Mouse (Mus musculus) embryonic facial prominence, embryonic 15.5 days (tissue): ENCODE results near the gene Brd3. TPM values are rescaled to one million over a fixed set of nuclear protein-coding genes. Genes with fewer than 3 reads are reported as not detected.

Source experiments
- ATAC-seq: fragments of 200-750 bp; cut with Nextera tagmentation; 2 replicates; pipeline ENCODE4 v1.8.0; 2017; ENCODE audit warnings: low read depth, moderate TSS enrichment; ENCODE audit not compliant: insufficient number of reproducible peaks, low FRiP score, low TSS enrichment
- H3K27ac ChIP-seq: fragments of 300-500 bp; sonication (generic); replicated peaks from 2 replicates; pipeline ENCODE4 v1.5.1; 2015; ENCODE audit warnings: mild to moderate bottlenecking, inconsistent platforms
- H3K27me3 ChIP-seq: fragments of 300-500 bp; sonication (generic); 2 replicates; pipeline ENCODE4 v1.6.1; 2015; ENCODE audit warnings: inconsistent platforms
- H3K36me3 ChIP-seq: fragments of 300-500 bp; sonication (generic); 2 replicates; pipeline ENCODE4 v1.6.1; 2015; ENCODE audit warnings: mild to moderate bottlenecking, inconsistent platforms
- H3K4me1 ChIP-seq: fragments of 300-500 bp; sonication (generic); 2 replicates; pipeline ENCODE4 v1.6.1; 2015; ENCODE audit warnings: inconsistent platforms
- H3K4me2 ChIP-seq: fragments of 300-500 bp; sonication (generic); replicated peaks from 2 replicates; pipeline ENCODE4 v1.6.1; 2015; ENCODE audit warnings: mild to moderate bottlenecking, inconsistent platforms
- H3K4me3 ChIP-seq: fragments of 300-500 bp; sonication (generic); replicated peaks from 2 replicates; pipeline ENCODE4 v1.5.1; 2015; ENCODE audit warnings: mild to moderate bottlenecking, inconsistent platforms
- H3K9ac ChIP-seq: fragments of 300-500 bp; sonication (generic); 2 replicates; pipeline ENCODE4 v1.6.1; 2015; ENCODE audit warnings: inconsistent platforms
- H3K9me3 ChIP-seq: fragments of 300-500 bp; sonication (generic); replicated peaks from 2 replicates; pipeline ENCODE4 v1.6.1; 2016; ENCODE audit warnings: inconsistent platforms
- WGBS: fragments of 180-500 bp; shearing (Covaris S2); methylation state at CpG from one replicate; pipeline ENCODE4 v1.1.7; 2015; 5-methylcytosine and 5-hydroxymethylcytosine counted together
- polyA plus RNA-seq: library from polyadenylated mRNA; unstranded; fragments of >200 nt; fragmentation: Nextera tagmentation; extraction: Ambion mirVana; gene quantifications from 2 replicates; pipeline ENCODE4 v1.2.1, GENCODE M21; 2015

The Brd3 gene
- polyA plus RNA-seq, 1 experiment from 2014 or later = 121 TPM

DNA sequence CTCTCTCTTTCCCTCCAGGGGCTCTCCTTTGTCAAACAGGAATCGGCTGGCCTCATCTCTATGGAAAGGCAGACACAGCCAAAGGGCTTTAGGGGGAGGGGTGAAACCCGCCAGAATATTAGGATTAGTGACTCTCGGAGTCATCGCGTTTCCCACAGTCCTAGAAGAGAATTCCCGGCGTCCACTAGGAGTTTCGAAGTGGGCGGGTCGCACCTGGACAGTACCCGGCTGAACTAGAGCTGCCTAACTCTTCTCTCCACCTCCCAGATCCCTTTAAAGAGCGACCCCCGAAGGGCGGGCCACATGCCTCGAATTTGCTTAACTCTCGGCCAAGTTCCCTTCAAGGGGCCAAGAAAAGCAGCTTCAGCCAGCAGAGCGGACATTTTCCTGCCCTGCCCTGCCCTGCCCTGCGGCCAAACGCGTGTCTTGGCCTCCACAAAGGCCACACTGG, 82.3 kb downstream of the Brd3 start:
- Histone ChIP-seq H3K36me3 (no peaks in the 10 kb centered on the region), H3K27ac (0 out of 2 replicates have a peak overlapping the region, but pooled peaks have one; percentile 1), H3K27me3 (no peaks in the 10 kb centered on the region), H3K4me1 (peaks cover 52% of the 10 kb centered on the region), H3K4me3 (peak overlapping the region; percentile 73), H3K4me2 (peak overlapping the region; percentile 97), H3K9ac (peak overlapping the region; percentile 64; the same call in 1 of the 2 replicates), H3K9me3 (no peaks in the 10 kb centered on the region)
- ATAC-seq = no peak
- 2% methylated on average over 20 of the region's 20 CpGs for WGBS

DNA sequence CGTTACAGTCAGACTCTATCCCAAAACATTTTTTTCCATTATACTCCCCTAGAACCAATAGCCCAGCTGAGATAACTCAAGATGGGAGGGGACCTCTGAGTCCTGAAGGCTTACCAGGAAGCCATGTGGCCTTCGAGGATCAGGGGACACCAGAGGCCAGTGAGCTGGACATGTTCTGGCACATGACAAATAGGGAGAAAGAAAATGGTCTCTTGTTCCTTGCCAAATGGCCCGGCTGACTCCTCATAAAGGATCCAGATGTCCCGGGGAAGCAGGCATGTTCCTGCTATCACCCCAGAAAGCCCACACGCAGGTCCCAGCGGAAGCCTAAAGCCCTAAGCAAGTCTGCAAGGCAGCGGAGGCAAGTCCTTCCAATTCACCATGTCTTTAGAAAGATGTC, 83.9 kb downstream of the Brd3 start:
- H3K9ac ChIP-seq = no peak overlapping the region
- no peak for ATAC-seq
- no peak overlapping the region for H3K4me3 ChIP-seq
- H3K4me2 ChIP-seq = no peak overlapping the region
- H3K27me3 ChIP-seq = no peaks in the 10 kb centered on the region
- H3K9me3 ChIP-seq = no peaks in the 10 kb centered on the region
- no peak overlapping the region for H3K27ac ChIP-seq
- peaks cover 66% of the 10 kb centered on the region for H3K4me1 ChIP-seq
- WGBS = 72% methylated on average over 7 of the region's 7 CpGs
- H3K36me3 ChIP-seq = no peaks in the 10 kb centered on the region

DNA sequence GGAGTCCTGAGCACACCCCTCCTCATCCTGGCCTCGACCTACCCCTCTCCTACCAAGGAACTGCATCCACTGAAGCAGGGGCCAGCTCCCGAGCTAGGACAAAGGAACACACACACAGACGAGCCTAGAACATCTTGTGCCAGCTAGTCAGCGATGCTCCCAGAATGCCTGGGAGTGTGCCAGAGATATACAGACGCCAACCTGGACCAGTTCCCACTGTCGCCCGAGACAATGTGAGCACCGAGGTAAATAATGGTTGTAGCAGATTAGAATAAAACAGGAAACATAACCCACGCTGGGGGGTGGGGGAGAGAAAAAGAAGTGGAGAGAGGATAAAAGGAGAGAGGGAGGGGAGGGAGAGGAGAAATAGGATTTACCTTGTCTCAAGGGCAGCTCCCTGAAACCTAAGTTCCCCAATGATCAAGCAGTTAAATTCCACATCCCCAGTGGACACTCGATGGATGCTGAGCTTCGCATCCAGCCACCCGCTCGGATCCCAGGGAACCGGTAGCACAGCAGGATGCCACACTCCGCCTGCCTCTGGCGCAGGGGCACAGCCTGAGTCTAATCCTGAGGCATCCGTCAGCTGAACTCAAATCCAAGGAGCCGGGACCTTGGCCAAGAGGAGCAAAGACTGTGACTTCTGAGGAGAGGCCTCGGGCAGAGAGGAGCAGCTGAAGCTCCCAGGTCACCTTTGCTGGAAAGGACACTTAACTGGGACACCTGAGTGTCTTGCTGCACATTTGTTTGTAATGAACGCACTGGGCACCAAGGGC, 86.0 kb downstream of the Brd3 start:
- Histone ChIP-seq H3K27me3 (no peaks in the 10 kb centered on the region), H3K4me3 (no peak overlapping the region), H3K36me3 (no peaks in the 10 kb centered on the region), H3K4me2 (no peak overlapping the region), H3K9me3 (no peaks in the 10 kb centered on the region), H3K9ac (no peak overlapping the region), H3K4me1 (peaks cover 66% of the 10 kb centered on the region), H3K27ac (no peak overlapping the region; the same call in 1 of the 2 replicates)
- no peak for ATAC-seq
- WGBS = 55% methylated on average over 20 of the region's 20 CpGs

DNA sequence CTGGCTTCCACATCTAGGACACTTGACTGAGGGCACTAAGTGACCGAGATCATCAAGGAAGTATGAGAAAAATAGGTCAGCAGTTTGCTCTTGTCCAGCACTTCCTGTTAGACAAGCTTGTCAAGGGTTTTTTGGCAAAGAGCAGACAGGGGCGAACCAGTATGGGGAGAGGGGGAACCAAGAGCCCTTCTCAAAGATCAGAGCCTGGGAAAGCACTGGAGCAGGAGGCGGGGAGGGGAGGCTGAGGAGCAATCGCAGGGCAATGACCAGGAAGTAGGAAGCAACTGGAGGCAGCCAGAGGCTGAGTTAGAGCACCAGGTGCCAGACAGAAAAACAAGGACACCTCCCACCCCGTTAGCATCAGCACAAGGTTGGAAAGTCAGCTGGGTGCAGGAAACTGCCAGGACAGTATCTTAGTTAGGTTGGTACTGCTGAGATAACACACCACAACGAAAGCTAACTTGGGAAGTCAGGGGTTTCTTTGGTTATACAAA, 88.8 kb downstream of the Brd3 start:
- no peak for ATAC-seq
- no peaks in the 10 kb centered on the region for H3K36me3 ChIP-seq
- H3K27me3 ChIP-seq = no peaks in the 10 kb centered on the region
- no peak overlapping the region for H3K4me3 ChIP-seq
- no peak overlapping the region for H3K4me2 ChIP-seq
- WGBS = 34% methylated on average over 6 of the region's 6 CpGs
- peaks cover 74% of the 10 kb centered on the region for H3K4me1 ChIP-seq
- H3K9me3 ChIP-seq = no peaks in the 10 kb centered on the region
- no peak overlapping the region for H3K27ac ChIP-seq
- no peak overlapping the region for H3K9ac ChIP-seq

DNA sequence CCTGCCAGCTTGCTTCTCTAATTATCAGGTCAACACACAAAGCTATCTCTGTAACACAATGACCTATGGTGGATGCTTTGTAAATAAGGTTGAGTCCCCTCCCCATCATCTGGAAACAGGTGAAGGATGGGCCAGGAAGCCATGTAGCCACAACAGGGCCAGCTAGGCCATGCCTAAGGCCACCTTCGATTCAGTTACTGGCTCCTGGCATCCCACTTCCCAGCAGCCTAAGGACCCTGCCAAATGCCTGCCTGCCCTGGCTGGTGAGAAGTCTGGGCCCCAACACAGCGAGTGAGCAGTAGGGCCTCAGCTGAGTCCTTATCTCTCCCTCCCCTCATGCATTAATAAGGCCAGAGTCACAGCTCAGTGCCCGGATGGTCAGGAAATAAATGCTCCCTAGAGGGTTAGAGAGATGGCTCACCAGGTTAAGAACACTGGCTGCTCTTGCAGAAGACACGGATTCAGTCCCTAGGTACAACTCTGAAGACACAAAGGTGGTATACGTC, 89.8 kb downstream of the Brd3 start:
- no peak overlapping the region for H3K4me2 ChIP-seq
- H3K4me3 ChIP-seq = no peak overlapping the region
- no peak overlapping the region for H3K9ac ChIP-seq
- ATAC-seq = no peak
- H3K9me3 ChIP-seq = no peaks in the 10 kb centered on the region
- H3K27ac ChIP-seq = no peak overlapping the region
- 72% methylated on average over 5 of the region's 5 CpGs for WGBS
- no peaks in the 10 kb centered on the region for H3K27me3 ChIP-seq
- peaks cover 75% of the 10 kb centered on the region for H3K4me1 ChIP-seq
- no peaks in the 10 kb centered on the region for H3K36me3 ChIP-seq

DNA sequence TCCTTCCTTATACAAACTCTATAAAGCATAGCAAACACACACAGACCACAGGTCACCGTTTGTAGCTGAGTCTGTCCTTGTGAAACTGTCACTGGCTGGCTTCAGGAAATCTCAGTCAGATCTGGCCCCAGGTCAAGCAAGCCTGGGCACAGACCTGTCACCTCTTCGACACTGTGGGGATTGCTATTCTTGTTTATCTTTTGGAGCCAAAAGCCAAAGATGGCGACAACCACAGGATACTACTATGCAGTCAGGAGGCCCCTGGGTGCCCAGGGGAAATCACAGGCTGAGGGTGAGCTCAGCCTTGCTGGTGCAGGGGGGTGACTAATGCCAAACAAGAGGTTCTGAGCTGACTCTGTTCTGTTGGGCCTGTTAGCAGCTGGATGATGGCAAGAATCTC, 91.0 kb downstream of the Brd3 start:
- no peak for ATAC-seq
- no peak overlapping the region for H3K4me3 ChIP-seq
- peaks cover 76% of the 10 kb centered on the region for H3K4me1 ChIP-seq
- H3K27me3 ChIP-seq = no peaks in the 10 kb centered on the region
- H3K9me3 ChIP-seq = no peaks in the 10 kb centered on the region
- H3K4me2 ChIP-seq = no peak overlapping the region
- H3K36me3 ChIP-seq = no peaks in the 10 kb centered on the region
- H3K9ac ChIP-seq = no peak overlapping the region
- H3K27ac ChIP-seq = no peak overlapping the region
- 22% methylated on average over 3 of the region's 3 CpGs for WGBS

DNA sequence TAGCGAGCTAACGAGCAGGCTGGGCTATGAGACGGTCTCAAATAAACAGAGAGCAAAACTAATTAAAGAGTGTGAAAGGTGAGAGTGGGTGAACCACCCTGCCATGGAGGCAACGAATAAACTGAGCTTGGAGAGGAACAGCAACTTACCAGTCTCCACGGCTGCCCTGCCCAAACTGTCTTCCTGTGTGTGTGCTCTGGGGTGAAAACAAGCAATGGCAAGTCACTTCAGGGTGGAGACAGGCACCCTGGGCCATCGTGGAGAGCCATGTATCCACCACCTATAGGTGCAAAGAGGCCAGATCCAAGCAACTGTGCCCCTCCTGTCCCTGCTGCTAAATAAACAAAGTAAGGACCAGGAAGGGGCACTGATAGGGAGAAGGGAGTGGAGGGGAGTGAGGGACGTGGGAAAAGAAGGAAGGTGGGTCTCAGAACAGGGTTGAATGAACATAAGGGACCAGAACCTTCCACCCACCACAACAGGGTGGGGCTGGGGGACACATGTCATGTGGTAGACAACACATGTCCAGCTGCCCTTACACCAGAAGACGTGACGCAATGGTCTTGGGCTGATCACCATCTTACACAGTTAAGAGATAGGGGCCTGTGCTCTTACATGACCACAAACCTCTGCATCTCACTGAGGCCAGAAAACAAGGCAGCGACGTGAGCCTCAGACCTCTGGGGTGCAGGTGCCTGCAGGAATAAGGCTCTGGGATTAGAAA, 92.2 kb downstream of the Brd3 start:
- Histone ChIP-seq H3K9ac (no peak overlapping the region), H3K4me1 (peaks cover 76% of the 10 kb centered on the region), H3K4me2 (no peak overlapping the region), H3K4me3 (no peak overlapping the region), H3K36me3 (no peaks in the 10 kb centered on the region), H3K9me3 (no peaks in the 10 kb centered on the region), H3K27ac (peak overlapping the region; percentile 12; the same call in 1 of the 2 replicates), H3K27me3 (no peaks in the 10 kb centered on the region)
- no peak for ATAC-seq
- 68% methylated on average over 11 of the region's 11 CpGs for WGBS

DNA sequence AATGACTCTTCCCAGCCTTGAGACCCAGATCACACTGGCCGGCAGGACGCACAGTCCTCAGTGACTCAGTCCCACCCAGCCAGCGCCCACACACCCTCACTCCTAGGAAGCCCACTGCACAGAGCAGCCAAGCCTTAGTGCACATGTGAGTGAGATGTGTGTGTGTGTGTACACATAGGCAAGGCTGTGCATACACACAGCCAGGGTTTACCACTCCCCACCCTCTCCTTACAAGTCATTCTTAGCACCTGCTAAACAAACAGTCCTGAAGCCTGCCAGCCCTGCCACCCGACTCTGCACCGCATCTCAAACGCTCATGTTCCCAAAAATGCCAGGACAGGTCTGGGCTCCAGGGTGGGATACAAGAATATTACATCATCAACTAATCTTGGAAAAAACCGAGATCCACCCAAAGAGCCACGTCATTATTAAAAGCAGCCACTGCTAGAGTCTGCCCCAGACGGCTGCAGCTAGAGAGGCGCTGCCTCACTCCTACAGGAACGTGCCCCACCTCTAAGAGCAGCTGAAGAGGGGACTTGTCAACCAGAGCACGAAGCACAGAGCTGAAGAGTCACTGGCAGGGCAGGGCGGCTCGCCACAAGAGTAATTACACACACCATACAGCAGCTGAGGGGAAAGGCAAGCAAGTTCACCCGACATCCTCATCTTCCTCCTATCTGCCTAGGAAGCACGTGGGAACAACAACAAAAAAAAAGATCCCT, 93.4 kb downstream of the Brd3 start:
- Histone ChIP-seq H3K27me3 (no peaks in the 10 kb centered on the region), H3K9me3 (no peaks in the 10 kb centered on the region), H3K4me1 (peaks cover 68% of the 10 kb centered on the region), H3K27ac (0 out of 2 replicates have a peak overlapping the region, but pooled peaks have one; percentile 58), H3K36me3 (no peaks in the 10 kb centered on the region), H3K9ac (no peak overlapping the region), H3K4me2 (peak overlapping the region; percentile 10; the same call in 1 of the 2 replicates), H3K4me3 (no peak overlapping the region)
- 28% methylated on average over 16 of the region's 16 CpGs for WGBS
- ATAC-seq = no peak; the same call in 1 of the 2 replicates

DNA sequence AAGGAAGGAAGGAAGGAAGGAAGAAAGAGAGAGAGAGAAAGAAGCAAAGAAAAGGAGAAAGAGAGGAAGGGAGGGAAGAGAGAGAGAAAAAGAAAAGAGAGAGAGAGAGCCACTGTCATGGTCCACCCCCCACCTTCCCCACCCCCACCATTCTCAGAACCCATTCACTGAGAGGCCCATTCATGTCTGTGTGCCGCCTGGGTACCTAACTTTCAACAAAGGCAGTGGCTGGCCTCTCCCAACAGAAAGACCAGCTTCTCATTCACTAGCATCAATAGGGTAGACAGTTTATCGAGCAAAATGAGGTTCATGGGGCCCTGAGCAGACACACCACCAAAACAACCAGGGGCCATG, 93.9 kb downstream of the Brd3 start:
- H3K4me2 ChIP-seq = no peak overlapping the region
- 0 out of 2 replicates have a peak overlapping the region, but pooled peaks have one; percentile 58 for H3K27ac ChIP-seq
- 55% methylated on average over 2 of the region's 2 CpGs for WGBS
- H3K4me1 ChIP-seq = peaks cover 62% of the 10 kb centered on the region
- no peak overlapping the region for H3K4me3 ChIP-seq
- no peaks in the 10 kb centered on the region for H3K36me3 ChIP-seq
- no peaks in the 10 kb centered on the region for H3K27me3 ChIP-seq
- H3K9ac ChIP-seq = no peak overlapping the region
- H3K9me3 ChIP-seq = no peaks in the 10 kb centered on the region
- ATAC-seq = no peak

DNA sequence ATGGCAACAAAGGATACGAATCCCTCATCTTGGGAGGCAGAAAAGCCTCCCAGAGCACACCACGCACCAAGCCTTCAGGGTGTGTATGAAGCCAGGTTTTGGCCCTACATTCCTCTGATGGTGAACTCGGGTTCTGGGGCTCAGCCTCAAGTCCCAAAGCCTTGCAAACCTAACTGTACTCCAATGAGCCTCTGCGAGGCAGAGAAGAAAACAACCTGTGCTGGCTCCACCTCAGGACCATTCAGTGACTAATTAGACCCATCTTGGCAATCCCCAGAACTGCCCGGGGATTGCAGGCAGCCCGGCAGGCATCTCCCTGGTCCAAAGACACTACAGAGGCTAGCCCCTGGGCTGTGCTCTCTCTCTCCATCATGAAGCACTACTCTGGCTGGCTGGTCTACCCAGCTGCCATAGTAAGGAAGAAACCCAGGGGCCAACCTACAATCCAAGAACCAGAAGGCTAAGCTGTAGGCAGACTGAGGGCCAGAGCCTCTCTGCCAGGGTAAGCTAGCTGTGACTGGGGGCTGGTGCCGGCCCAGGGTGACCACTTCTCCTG, 95.1 kb downstream of the Brd3 start:
- Histone ChIP-seq H3K36me3 (no peaks in the 10 kb centered on the region), H3K4me1 (peaks cover 65% of the 10 kb centered on the region), H3K27ac (peak overlapping the region; percentile 78), H3K4me3 (no peak overlapping the region), H3K9me3 (no peaks in the 10 kb centered on the region), H3K9ac (no peak overlapping the region), H3K27me3 (no peaks in the 10 kb centered on the region), H3K4me2 (0 out of 2 replicates have a peak overlapping the region, but pooled peaks have one; percentile 12)
- WGBS = 8% methylated on average over 7 of the region's 7 CpGs
- ATAC-seq = no peak
